Mouse (Mus musculus): Measurements from ENCODE around the gene BC051142. TPM values are rescaled to one million over a fixed set of nuclear protein-coding genes. Genes with fewer than 3 reads are reported as not detected.

Gene BC051142
- 15.9 to 24.9 TPM (median 20.4 TPM) in 4 replicates for total RNA-seq (2023)

GRCm38 (mm10) chr17:34398711-34399393 is at the start of gene BC051142:
Gene BC051142 (plus strand): TSS chr17:34398820.

DNA sequence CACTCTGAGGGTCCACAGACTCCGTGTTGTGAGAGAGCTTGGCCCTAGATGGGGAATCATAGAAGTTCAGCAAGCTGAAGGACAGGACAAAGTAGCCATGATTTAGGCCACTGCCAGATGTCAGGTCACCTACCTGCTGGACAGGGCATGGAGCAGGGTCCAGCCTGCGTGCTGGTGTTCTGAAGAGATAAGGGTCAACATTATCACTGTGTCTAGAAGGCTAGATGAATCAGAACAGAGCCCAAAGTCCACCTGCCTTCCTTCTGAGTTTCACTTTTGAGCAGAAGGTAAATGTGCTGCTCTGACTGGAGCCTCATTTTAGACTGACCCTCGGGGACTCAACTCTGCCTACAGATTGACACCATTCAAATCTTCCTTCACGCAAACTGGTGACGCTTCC is 44.1 kb upstream of the BC051142 start, which contains the start of gene Btnl2:
Gene Btnl2 (plus strand): TSS at position 284 of the 400 bp plus-strand sequence.

GRCm38 (mm10) chr17:34376847-34377246 is 21.8 kb upstream of the BC051142 start, which contains the start of gene Btnl1:
Gene Btnl1 (plus strand): TSS chr17:34377132.

DNA sequence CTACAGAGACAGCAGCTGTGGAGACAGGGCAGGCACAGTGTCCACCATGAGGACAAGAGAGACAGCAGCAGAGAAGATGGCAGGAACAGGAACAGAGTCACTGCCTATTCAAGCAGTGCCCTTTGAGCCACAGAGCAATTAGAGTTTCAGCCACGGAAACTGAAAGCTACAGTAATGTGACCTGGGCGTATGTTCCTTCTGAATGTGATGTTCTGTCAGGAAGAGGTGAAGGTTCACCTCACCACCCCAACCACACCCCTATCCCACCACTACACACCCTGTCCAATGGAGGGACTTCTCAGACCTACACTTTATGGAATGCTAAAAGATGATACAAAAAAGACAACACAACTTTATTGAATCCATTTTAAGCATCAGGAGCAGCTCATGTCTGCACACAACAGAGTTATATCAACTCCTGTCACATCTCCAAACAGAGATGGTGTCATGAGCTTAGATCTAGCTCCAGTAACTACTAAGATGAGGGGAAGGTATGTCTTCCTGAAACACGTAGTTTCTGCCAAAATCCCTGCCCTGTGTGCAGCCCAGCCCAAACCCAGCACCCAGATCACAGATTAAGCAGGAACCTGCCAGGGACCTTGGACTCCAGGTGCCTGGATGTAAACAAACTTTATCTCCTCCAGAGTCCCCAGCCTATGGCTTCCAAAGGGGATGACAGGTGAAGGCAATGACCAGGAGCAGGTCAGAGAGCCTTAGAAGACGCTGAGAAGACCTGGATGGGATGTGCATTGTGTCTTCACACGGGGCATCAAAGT is 78.8 kb downstream of the BC051142 start, which contains the start of gene Btnl4:
Gene Btnl4 (minus strand): TSS at position 81 of the 776 bp plus-strand sequence.

Other genes with a start within 250 kb of the BC051142 start
- 718 to 852 TPM (median 762 TPM) in 4 replicates for gene H2-DMb1, start 245.7 kb upstream of the BC051142 start, total RNA-seq (2023)
- 128 to 142 TPM (median 134 TPM) in 4 replicates for gene Tap1, start 211.3 kb upstream of the BC051142 start, total RNA-seq (2023)
- gene Psmb9, start 211.1 kb upstream of the BC051142 start, total RNA-seq (2023) = 94.7 to 115 TPM (median 111 TPM) in 4 replicates
- gene Psmb8, start 201.1 kb upstream of the BC051142 start, total RNA-seq (2023) = 201 to 222 TPM (median 208 TPM) in 4 replicates
- gene Tap2, start 195.3 kb upstream of the BC051142 start, total RNA-seq (2023) = 108 to 140 TPM (median 126 TPM) in 4 replicates
- 973 to 1,048 TPM (median 1,003 TPM) in 4 replicates for gene H2-Ob, start 159.9 kb upstream of the BC051142 start, total RNA-seq (2023)
- gene H2-Ab1, start 141.1 kb upstream of the BC051142 start, total RNA-seq (2023) = 5,714 to 6,004 TPM (median 5,823 TPM) in 4 replicates
- 5,071 to 5,156 TPM (median 5,095 TPM) in 4 replicates for gene H2-Aa, start 111.0 kb upstream of the BC051142 start, total RNA-seq (2023)
- gene H2-Eb1, start 93.0 kb upstream of the BC051142 start, total RNA-seq (2023) = 3,754 to 3,983 TPM (median 3,819 TPM) in 4 replicates
- gene H2-Eb2, start 73.2 kb upstream of the BC051142 start, total RNA-seq (2023) = 39.5 to 45.2 TPM (median 44.6 TPM) in 4 replicates
- 8.7 to 12.1 TPM (median 11.4 TPM) in 4 replicates for gene Btnl2, start 44.0 kb upstream of the BC051142 start, total RNA-seq (2023)
- gene Btnl1, start 21.7 kb upstream of the BC051142 start, total RNA-seq (2023) = 2.4 to 4.0 TPM (median 3.3 TPM) in 4 replicates
- not detected in 4 replicates for gene Btnl4, start 78.5 kb downstream of the BC051142 start, total RNA-seq (2023)
- not detected in 4 replicates for gene Btnl6, start 118.5 kb downstream of the BC051142 start, total RNA-seq (2023)
- gene Notch4, start 165.4 kb downstream of the BC051142 start, total RNA-seq (2023) = 0.36 to 1.6 TPM (median 0.63 TPM) in 4 replicates
- 117 to 138 TPM (median 127 TPM) in 4 replicates for gene Gpsm3, start 191.0 kb downstream of the BC051142 start, total RNA-seq (2023)
- gene Pbx2, start 192.4 kb downstream of the BC051142 start, total RNA-seq (2023) = 47.4 to 53.9 TPM (median 53.5 TPM) in 4 replicates
- gene Ager, start 199.0 kb downstream of the BC051142 start, total RNA-seq (2023) = 3.6 to 4.4 TPM (median 4.3 TPM) in 4 replicates
- 25.6 to 33.1 TPM (median 27.8 TPM) in 4 replicates for gene Rnf5, start 204.9 kb downstream of the BC051142 start, total RNA-seq (2023)
- gene Agpat1, start 205.4 kb downstream of the BC051142 start, total RNA-seq (2023) = 59.3 to 69.6 TPM (median 64.7 TPM) in 4 replicates
- gene Egfl8, start 217.2 kb downstream of the BC051142 start, total RNA-seq (2023) = not detected in 4 replicates
- 2.5 to 3.9 TPM (median 3.0 TPM) in 4 replicates for gene Ppt2, start 229.7 kb downstream of the BC051142 start, total RNA-seq (2023)
- 0.38 TPM in 1 of 4 replicates, not detected in the others for gene Prrt1, start 230.7 kb downstream of the BC051142 start, total RNA-seq (2023)
- gene Fkbpl, start 245.9 kb downstream of the BC051142 start, total RNA-seq (2023) = 2.2 to 6.7 TPM (median 3.2 TPM) in 4 replicates
- 66.0 to 75.7 TPM (median 68.0 TPM) in 4 replicates for gene Atf6b, start 248.3 kb downstream of the BC051142 start, total RNA-seq (2023)

All from B cell, adult 62 days (primary cell).